Comparison of ENCODE assay signal across 8 mouse cellular contexts in genomic region chr10:81376561-81377361, GRCm38 (mm10). TPM values are rescaled to one million over a fixed set of nuclear protein-coding genes. Genes with fewer than 3 reads are reported as not detected.
A peak's percentile ranks its signal among the peaks of the same experiment; 100 is the strongest.
DNase-seq lines count a peak whose midpoint lies in the region; ATAC-seq and TF ChIP-seq lines count a peak whose summit lies in the region.

No protein-coding gene starts in this region.

- H3K9me3 ChIP-seq in heart, embryonic 15.5 days (replicated peaks) = no peaks in the 10 kb centered on the region
- H3K9me3 ChIP-seq in ES-E14 (ENCODE audit: control insufficient read depth, insufficient read depth, low read depth, low read length) = no peaks in the 10 kb centered on the region
- no peaks in the 10 kb centered on the region for H3K9me3 ChIP-seq in forebrain, embryonic 14.5 days (replicated peaks; ENCODE audit: control insufficient read depth, low read length)
- H3K9me3 ChIP-seq in liver, postnatal 0 days (ENCODE audit: low read length) = no peaks in the 10 kb centered on the region

- no peak for DNase-seq in heart, adult 18-20 months
- DNase-seq in ES-E14 (ENCODE audit: low read depth, low spot score) = no peak
- no peak for DNase-seq in forebrain, embryonic 14.5 days (ENCODE audit: low spot score)
- peak; percentile 67 for DNase-seq in liver, postnatal 0 days
- DNase-seq in urinary bladder, postnatal 36 days (ENCODE audit: low spot score in 2 of 2) = no peak
- no peak for DNase-seq in layer of hippocampus, postnatal 10 days (ENCODE audit: low spot score in 2 of 2)
- DNase-seq in urinary bladder, postnatal 25 days (ENCODE audit: low spot score) = no peak

- H3K36me3 ChIP-seq in heart, embryonic 15.5 days = peaks cover 28% of the 10 kb centered on the region; the same call in 1 of the 2 replicates
- peaks cover 25% of the 10 kb centered on the region; the same call in 1 of the 2 replicates for H3K36me3 ChIP-seq in ES-E14 (ENCODE audit: control insufficient read depth, insufficient read depth, low read length, poor library complexity, severe bottlenecking)
- H3K36me3 ChIP-seq in forebrain, embryonic 14.5 days (ENCODE audit: control insufficient read depth, insufficient read depth, low read length) = peaks cover 33% of the 10 kb centered on the region
- peaks cover 39% of the 10 kb centered on the region for H3K36me3 ChIP-seq in liver, postnatal 0 days (replicated peaks; ENCODE audit: insufficient read depth, low read length)

- peak; percentile 25; the same call in 1 of the 2 replicates for TF ChIP-seq CTCF in liver, postnatal 0 days (IDR thresholded peaks at IDR 0.05; ENCODE audit: low read depth)

- H3K9ac ChIP-seq in heart, embryonic 15.5 days = peak overlapping the region; percentile 98
- peak overlapping the region; percentile 91 for H3K9ac ChIP-seq in ES-E14 (ENCODE audit: insufficient read depth, low read depth, low read length, poor library complexity, severe bottlenecking)
- H3K9ac ChIP-seq in forebrain, embryonic 14.5 days (ENCODE audit: low read length) = peak overlapping the region; percentile 94
- H3K9ac ChIP-seq in liver, postnatal 0 days (replicated peaks) = peak overlapping the region; percentile 97

- H3K4me1 ChIP-seq in heart, embryonic 15.5 days (replicated peaks) = peaks cover 30% of the 10 kb centered on the region
- H3K4me1 ChIP-seq in ES-E14 (ENCODE audit: control insufficient read depth in 2 of 2, insufficient read depth in 2 of 2, low read length in 2 of 2, poor library complexity in 1 of 2) = peaks cover 6 to 12% of the 10 kb centered on the region in 2 experiments; a peak in 2 of 4 replicates
- H3K4me1 ChIP-seq in forebrain, embryonic 14.5 days (ENCODE audit: control insufficient read depth, insufficient read depth, low read length) = peaks cover 18% of the 10 kb centered on the region
- H3K4me1 ChIP-seq in liver, postnatal 0 days (ENCODE audit: insufficient read depth) = peaks cover 39% of the 10 kb centered on the region

- peak overlapping the region; percentile 77 for H3K27ac ChIP-seq in heart, embryonic 15.5 days
- 0 out of 2 replicates have a peak overlapping the region, but pooled peaks have one; percentile 2 for H3K27ac ChIP-seq in ES-E14 (ENCODE audit: insufficient read depth, low read depth, low read length, poor library complexity, severe bottlenecking)
- no peak overlapping the region for H3K27ac ChIP-seq in forebrain, embryonic 14.5 days (ENCODE audit: low read depth, low read length)
- H3K27ac ChIP-seq in liver, postnatal 0 days (ENCODE audit: low read depth) = peak overlapping the region; percentile 87

- no peaks in the 10 kb centered on the region for H3K27me3 ChIP-seq in heart, embryonic 15.5 days
- no peaks in the 10 kb centered on the region for H3K27me3 ChIP-seq in forebrain, embryonic 14.5 days (replicated peaks; ENCODE audit: control insufficient read depth, insufficient read depth, low read length)
- no peaks in the 10 kb centered on the region for H3K27me3 ChIP-seq in liver, postnatal 0 days (ENCODE audit: insufficient read depth, low read length)

- peak overlapping the region; percentile 93 for H3K4me3 ChIP-seq in heart, embryonic 15.5 days
- peak overlapping the region; percentile 78 to 87 for H3K4me3 ChIP-seq in ES-E14 (ENCODE audit: insufficient read depth in 1 of 2, low read depth in 1 of 2, low read length in 2 of 2, poor library complexity in 1 of 2, severe bottlenecking in 1 of 2)
- H3K4me3 ChIP-seq in forebrain, embryonic 14.5 days (ENCODE audit: low read depth, low read length) = peak overlapping the region; percentile 78
- H3K4me3 ChIP-seq in liver, postnatal 0 days (ENCODE audit: low read depth, low read length) = peak overlapping the region; percentile 87

- in situ Hi-C loops in ES-E14 (cut with MboI; ENCODE audit: low sequenced_read_pairs in 2 of 2, unreplicated experiment in 2 of 2) = no loop called here

- no peak for TF ChIP-seq EP300 in liver, postnatal 0 days (IDR thresholded peaks at IDR 0.05; ENCODE audit: low read depth)

- H3K4me2 ChIP-seq in heart, embryonic 15.5 days = peak overlapping the region; percentile 89
- peak overlapping the region; percentile 91 for H3K4me2 ChIP-seq in forebrain, embryonic 14.5 days (ENCODE audit: low read length)
- H3K4me2 ChIP-seq in liver, postnatal 0 days (ENCODE audit: low read depth, low read length) = peak overlapping the region; percentile 68

- no peak for ATAC-seq in heart, embryonic 15.5 days (replicated peaks; ENCODE audit: insufficient number of reproducible peaks, insufficient read depth, low FRiP score, low read depth)
- ATAC-seq in forebrain, embryonic 14.5 days = no peak
- no peak for ATAC-seq in liver, postnatal 0 days

- WGBS in heart, embryonic 15.5 days = 35% methylated on average over 6 of the region's 6 CpGs
- WGBS in forebrain, embryonic 14.5 days = 50% methylated on average over 6 of the region's 6 CpGs
- WGBS in liver, postnatal 0 days (ENCODE audit: insufficient replicate concordance) = 41% methylated on average over 6 of the region's 6 CpGs

TF ChIP-seq in ES-E14, 5 proteins besides CTCF, POLR2A, EP300 and RAD21:
- TF ChIP-seq CHD2 (IDR thresholded peaks at IDR 0.05; ENCODE audit: low read depth, low read length) (no peak), ZNF384 (IDR thresholded peaks at IDR 0.05; ENCODE audit: low read depth, low read length) (no peak), MAFK (IDR thresholded peaks at IDR 0.05; ENCODE audit: insufficient read depth, low read depth, low read length) (no peak), HCFC1 (IDR thresholded peaks at IDR 0.05; ENCODE audit: borderline replicate concordance, insufficient read depth, low read length) (no peak), ZC3H11A (IDR thresholded peaks at IDR 0.05; ENCODE audit: borderline replicate concordance, low read depth, low read length) (no peak)

RNA-seq across cellular contexts. Expression of gene Fzr1, which starts 1.6 kb away (rescaled TPM):
- 66.5 and 84.1 TPM in 2 replicates for polyA plus RNA-seq in heart, embryonic 15.5 days (2015; fragmentation: Nextera tagmentation; extraction: Ambion mirVana)
- total RNA-seq in heart, adult 18-20 months (2021) = 10 to 100 TPM; 27.6 to 35.6 TPM
- 63.0 and 94.5 TPM in 2 replicates for total RNA-seq in ES-E14 (2012; rRNA removed)
- 101 and 109 TPM in 2 replicates for polyA plus RNA-seq in forebrain, embryonic 14.5 days (2014; fragmentation: Nextera tagmentation; extraction: Ambion mirVana)
- 69.7 and 74.6 TPM in 2 replicates for polyA plus RNA-seq in liver, postnatal 0 days (2015; fragmentation: Nextera tagmentation; extraction: Ambion mirVana)
- 10 to 100 TPM; 81.2 to 85.2 TPM for total RNA-seq in layer of hippocampus, postnatal 10 days (2021)

RNA-seq across cellular contexts. Expression of gene Dohh, which starts 7.5 kb away (rescaled TPM):
- 65.2 and 79.9 TPM in 2 replicates for polyA plus RNA-seq in heart, embryonic 15.5 days (2015; fragmentation: Nextera tagmentation; extraction: Ambion mirVana)
- 10 to 100 TPM; 49.9 to 59.6 TPM for total RNA-seq in heart, adult 18-20 months (2021)
- 168 and 183 TPM in 2 replicates for total RNA-seq in ES-E14 (2012; rRNA removed)
- 78.7 and 78.8 TPM in 2 replicates for polyA plus RNA-seq in forebrain, embryonic 14.5 days (2014; fragmentation: Nextera tagmentation; extraction: Ambion mirVana)
- 39.3 and 42.1 TPM in 2 replicates for polyA plus RNA-seq in liver, postnatal 0 days (2015; fragmentation: Nextera tagmentation; extraction: Ambion mirVana)
- total RNA-seq in layer of hippocampus, postnatal 10 days (2021) = 10 to 100 TPM; 72.0 to 77.3 TPM

RNA-seq across cellular contexts. Expression of gene Gm48551, which starts 7.5 kb away (rescaled TPM):
- 2.2 and 2.3 TPM in 2 replicates for polyA plus RNA-seq in heart, embryonic 15.5 days (2015; fragmentation: Nextera tagmentation; extraction: Ambion mirVana)
- 1 to 10 TPM in 1 of 2 experiments, under 1 TPM in 1; 0.65 to 2.3 TPM for total RNA-seq in heart, adult 18-20 months (2021)
- total RNA-seq in ES-E14 (2012; rRNA removed) = 1.1 and 1.8 TPM in 2 replicates
- polyA plus RNA-seq in forebrain, embryonic 14.5 days (2014; fragmentation: Nextera tagmentation; extraction: Ambion mirVana) = 3.6 and 4.8 TPM in 2 replicates
- 0.40 and 0.70 TPM in 2 replicates for polyA plus RNA-seq in liver, postnatal 0 days (2015; fragmentation: Nextera tagmentation; extraction: Ambion mirVana)
- total RNA-seq in layer of hippocampus, postnatal 10 days (2021) = 1 to 10 TPM; 2.3 to 4.5 TPM

RNA-seq across cellular contexts. Expression of gene 4930404N11Rik, which starts 11.1 kb away (rescaled TPM):
- polyA plus RNA-seq in heart, embryonic 15.5 days (2015; fragmentation: Nextera tagmentation; extraction: Ambion mirVana) = 0.81 and 2.2 TPM in 2 replicates
- under 1 TPM; 0.45 to 0.51 TPM for total RNA-seq in heart, adult 18-20 months (2021)
- 9.4 and 19.1 TPM in 2 replicates for total RNA-seq in ES-E14 (2012; rRNA removed)
- polyA plus RNA-seq in forebrain, embryonic 14.5 days (2014; fragmentation: Nextera tagmentation; extraction: Ambion mirVana) = 0.33 TPM in 1 of 2 replicates, not detected in the other
- polyA plus RNA-seq in liver, postnatal 0 days (2015; fragmentation: Nextera tagmentation; extraction: Ambion mirVana) = 0.71 and 0.94 TPM in 2 replicates
- total RNA-seq in layer of hippocampus, postnatal 10 days (2021) = under 1 TPM; 0.57 to 0.74 TPM

RNA-seq across cellular contexts. Expression of gene Gm48552, which starts 12.0 kb away (rescaled TPM):
- 0.84 and 0.91 TPM in 2 replicates for polyA plus RNA-seq in heart, embryonic 15.5 days (2015; fragmentation: Nextera tagmentation; extraction: Ambion mirVana)
- under 1 TPM in 1 of 2 experiments, not detected in 1; 0.51 TPM for total RNA-seq in heart, adult 18-20 months (2021)
- total RNA-seq in ES-E14 (2012; rRNA removed) = 2.5 and 2.7 TPM in 2 replicates
- polyA plus RNA-seq in forebrain, embryonic 14.5 days (2014; fragmentation: Nextera tagmentation; extraction: Ambion mirVana) = 0.65 and 0.69 TPM in 2 replicates
- polyA plus RNA-seq in liver, postnatal 0 days (2015; fragmentation: Nextera tagmentation; extraction: Ambion mirVana) = not detected in 2 replicates
- total RNA-seq in layer of hippocampus, postnatal 10 days (2021) = 1 to 10 TPM; 1.1 to 3.5 TPM
